In the genomic region with DNA sequence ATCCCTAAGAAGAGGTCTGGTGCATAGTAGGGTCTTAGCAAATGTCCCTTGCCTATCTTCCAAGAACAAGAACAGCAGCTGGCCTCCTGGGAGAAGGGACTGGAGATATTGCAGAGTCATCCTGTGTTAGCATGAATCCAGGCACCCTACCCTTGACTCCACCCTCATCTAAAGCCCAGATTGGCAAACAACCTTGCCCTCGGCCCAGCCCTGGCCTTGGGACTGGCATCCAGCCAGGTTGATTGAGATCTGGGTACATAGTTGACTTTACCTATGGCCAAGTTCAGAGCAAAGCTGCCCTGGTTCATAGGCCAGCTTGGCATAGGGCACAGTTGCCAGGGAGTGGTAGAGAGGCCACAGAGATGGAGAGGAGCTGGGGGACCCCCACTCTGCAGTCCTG, we compare ENCODE assay signal across 16 mouse cellular contexts. TPM values are rescaled to one million over a fixed set of nuclear protein-coding genes. Genes with fewer than 3 reads are reported as not detected.
DNase-seq lines count a peak whose midpoint lies in the region; ATAC-seq and TF ChIP-seq lines count a peak whose summit lies in the region.
"Had no signal": no experiment of that assay in that cellular context is flagged by ENCODE, and none has a peak within 500 bp of the region (broad histone marks: within the 10 kb centered on the region; RNA-seq: fewer than 3 reads in every experiment).

No protein-coding gene starts in this region.

- no peak for TF ChIP-seq POLR2A in thymus, adult 2 months (IDR thresholded peaks at IDR 0.05; ENCODE audit: control insufficient read depth, extremely low read depth, insufficient read depth, low read length, poor library complexity)

- no peak overlapping the region for H3K27ac ChIP-seq in intestine, postnatal 0 days (ENCODE audit: low read depth, low read length)
- no peak overlapping the region for H3K27ac ChIP-seq in thymus, adult 2 months (ENCODE audit: control insufficient read depth, insufficient read depth, low read length)
- H3K27ac ChIP-seq: liver, embryonic 15.5 days; neural tube, embryonic 15.5 days had no signal

- H3K9me3 ChIP-seq in intestine, postnatal 0 days (ENCODE audit: control insufficient read depth), result no peaks in the 10 kb centered on the region
- H3K9me3 ChIP-seq: liver, embryonic 15.5 days; neural tube, embryonic 15.5 days had no signal

- no peaks in the 10 kb centered on the region for H3K27me3 ChIP-seq in intestine, postnatal 0 days (replicated peaks; ENCODE audit: control insufficient read depth, insufficient read depth, low read length)
- no peaks in the 10 kb centered on the region for H3K27me3 ChIP-seq in thymus, adult 2 months (ENCODE audit: control insufficient read depth, insufficient read depth, low read length)
- H3K27me3 ChIP-seq: liver, embryonic 15.5 days; neural tube, embryonic 15.5 days had no signal

- 50% methylated on average over 1 of the region's 1 CpGs for WGBS in intestine, postnatal 0 days
- WGBS in thymus, adult 2 months, result 19% methylated on average over 1 of the region's 1 CpGs

- peak; percentile 56 for ATAC-seq in intestine, postnatal 0 days
- ATAC-seq: forebrain, embryonic 16.5 days had no signal

- H3K4me1 ChIP-seq in intestine, postnatal 0 days (replicated peaks; ENCODE audit: control insufficient read depth, insufficient read depth, low read length), result peaks cover 16% of the 10 kb centered on the region
- no peaks in the 10 kb centered on the region for H3K4me1 ChIP-seq in thymus, adult 2 months (replicated peaks; ENCODE audit: control insufficient read depth, insufficient read depth, low read length)

- TF ChIP-seq CTCF in intestine, postnatal 0 days (IDR thresholded peaks at IDR 0.05; ENCODE audit: low read depth), result no peak
- TF ChIP-seq CTCF in thymus, adult 2 months (IDR thresholded peaks at IDR 0.05; ENCODE audit: borderline replicate concordance, control insufficient read depth, extremely low read depth, insufficient read depth, low read length, poor library complexity), result no peak

- no peak overlapping the region for H3K4me2 ChIP-seq in intestine, postnatal 0 days (replicated peaks; ENCODE audit: low read depth)
- H3K4me2 ChIP-seq: liver, embryonic 15.5 days; neural tube, embryonic 15.5 days had no signal

- H3K9ac ChIP-seq in intestine, postnatal 0 days (ENCODE audit: low read depth, low read length), result no peak overlapping the region
- H3K9ac ChIP-seq: liver, embryonic 15.5 days; neural tube, embryonic 15.5 days had no signal

- no peak overlapping the region for H3K4me3 ChIP-seq in intestine, postnatal 0 days (ENCODE audit: low read depth, low read length)
- H3K4me3 ChIP-seq in thymus, adult 2 months (ENCODE audit: control insufficient read depth, insufficient read depth, low read length), result no peak overlapping the region
- H3K4me3 ChIP-seq: liver, embryonic 15.5 days; neural tube, embryonic 15.5 days had no signal

- no peaks in the 10 kb centered on the region for H3K36me3 ChIP-seq in intestine, postnatal 0 days (ENCODE audit: control insufficient read depth, insufficient read depth)
- H3K36me3 ChIP-seq in thymus, adult 2 months (ENCODE audit: control insufficient read depth, insufficient read depth, low read length), result no peaks in the 10 kb centered on the region
- H3K36me3 ChIP-seq: liver, embryonic 15.5 days; neural tube, embryonic 15.5 days had no signal

- DNase-seq in 416B (ENCODE audit: low read depth), result peak; percentile 51
- peak; percentile 64 for DNase-seq in adipocyte (ENCODE audit: low spot score)
- peak; percentile 77 for DNase-seq in lung, postnatal 25 days (ENCODE audit: low spot score)
- no peak for DNase-seq in right cerebral cortex, postnatal 14 days
- no peak for DNase-seq in left cerebral cortex, adult 11 months (ENCODE audit: low spot score)
- no peak for DNase-seq in thymus, adult 2 months
- DNase-seq: cerebellum, adult 9-10 months; heart, postnatal 10 days; midbrain, embryonic 14.5 days; thymus, postnatal 25 days had no signal

RNA-seq across cellular contexts. Expression of a gene that starts 24.0 kb away (rescaled TPM):
- polyA plus RNA-seq in intestine, postnatal 0 days (2015; fragmentation: Nextera tagmentation; extraction: Ambion mirVana), result 3.2 and 3.6 TPM in 2 replicates
- 10.2 and 11.1 TPM in 2 replicates for polyA plus RNA-seq in thymus, adult 2 months (2012; rRNA removed)

RNA-seq across cellular contexts. Expression of a gene that starts 55.0 kb away (rescaled TPM):
- 4.1 and 4.5 TPM in 2 replicates for polyA plus RNA-seq in intestine, postnatal 0 days (2015; fragmentation: Nextera tagmentation; extraction: Ambion mirVana)
- polyA plus RNA-seq in thymus, adult 2 months (2012; rRNA removed), result 0.14 and 0.22 TPM in 2 replicates
- polyA plus RNA-seq: forebrain, embryonic 16.5 days; gonadal fat pad, adult 2 months; liver, embryonic 15.5 days; midbrain, embryonic 14.5 days; spleen, adult 2 months had no signal

Comparison
In these comparisons a context has a peak if more than half of its experiments do, and no peak if none do; other contexts are left out.
1. DNase-seq: peak in 416B (single experiment), adipocyte (single experiment) and lung, postnatal 25 days (single experiment); none in right cerebral cortex, postnatal 14 days (single experiment), left cerebral cortex, adult 11 months (single experiment) and thymus, adult 2 months (single experiment).